Mouse (Mus musculus): ENCODE measurements around the gene Borcs8.

The Borcs8 gene

DNA sequence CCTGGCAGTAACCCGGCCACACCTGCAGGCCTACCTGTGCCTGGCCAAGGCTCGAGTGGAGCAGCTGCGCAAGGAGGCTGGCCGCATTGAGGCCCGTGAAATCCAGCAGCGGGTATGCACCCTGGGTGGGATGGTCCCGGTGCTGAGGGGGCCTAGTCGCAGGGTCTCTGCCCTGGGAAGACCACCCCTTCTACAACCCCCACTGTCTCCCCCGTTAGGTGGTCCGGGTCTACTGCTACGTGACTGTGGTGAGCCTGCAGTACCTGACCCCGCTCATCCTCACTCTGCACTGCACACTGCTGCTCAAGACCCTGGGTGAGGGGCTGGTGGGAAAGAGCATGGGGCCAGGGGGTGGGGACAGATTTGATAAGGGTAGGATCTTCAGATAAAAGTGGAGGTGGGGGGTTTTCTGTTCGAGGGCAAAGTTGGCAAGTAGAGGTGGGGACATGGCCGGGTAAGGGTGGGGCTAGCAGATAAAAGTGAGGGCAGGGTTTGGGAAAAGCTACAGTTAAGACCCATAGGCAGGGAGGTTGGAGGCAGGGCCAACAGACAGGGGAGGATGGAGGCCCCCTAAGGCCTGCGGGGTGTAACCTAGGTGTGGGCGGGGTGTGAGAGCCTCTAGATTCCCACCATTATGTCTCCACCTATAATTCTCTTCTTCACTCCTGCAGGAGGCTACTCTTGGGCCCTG, 42.1 kb downstream of the Borcs8 start:
- no peak for DNase-seq (ENCODE audit: low spot score)

DNA sequence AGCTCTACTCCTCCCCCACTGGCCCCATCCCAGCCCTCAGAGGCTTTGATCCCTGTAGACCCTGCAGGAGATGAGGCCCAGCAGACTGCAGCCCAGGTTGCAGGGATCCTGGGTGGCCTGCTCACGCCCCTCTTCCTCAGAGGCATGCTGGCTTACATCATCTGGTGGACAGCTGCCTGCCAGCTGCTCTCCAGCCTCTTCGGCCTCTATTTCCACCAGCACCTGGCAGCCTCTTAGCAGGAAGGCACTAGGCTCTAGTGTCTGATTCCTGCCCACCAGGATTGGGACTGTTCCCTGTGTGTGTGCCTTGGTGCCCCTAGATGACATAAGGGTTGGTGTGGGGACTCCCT, 42.6 kb downstream of the Borcs8 start:
- DNase-seq (ENCODE audit: low spot score) = no peak

- no peak for DNase-seq (ENCODE audit: low spot score)
Measured at GRCm38 (mm10) chr8:70183194-70183593, 43.9 kb downstream of the Borcs8 start.

GRCm38 (mm10) chr8:70188707-70189106, 49.4 kb downstream of the Borcs8 start:
- DNase-seq (ENCODE audit: low spot score) = no peak

GRCm38 (mm10) chr8:70193238-70193637, 53.9 kb downstream of the Borcs8 start:
- no peak for DNase-seq (ENCODE audit: low spot score)

DNA sequence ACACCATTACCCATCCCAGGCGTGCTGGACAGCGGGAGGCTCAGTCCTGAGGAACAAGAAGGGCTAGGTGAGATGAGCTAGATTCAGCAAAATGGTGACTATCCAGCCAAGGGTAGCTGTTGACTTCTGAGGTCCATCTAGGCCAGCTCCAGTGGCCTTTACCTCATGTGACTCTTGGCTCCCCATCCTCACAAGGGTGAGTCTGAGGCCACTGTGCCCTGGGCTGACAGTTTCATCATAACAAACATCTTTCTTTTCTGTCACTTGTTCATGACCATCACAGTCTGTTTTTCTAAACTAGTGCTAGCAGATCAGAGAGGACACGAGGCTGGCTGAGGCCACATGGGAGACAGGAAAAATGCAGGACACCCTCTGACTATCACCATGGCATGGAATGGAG, 54.9 kb downstream of the Borcs8 start:
- DNase-seq (ENCODE audit: low spot score) = no peak

DNA sequence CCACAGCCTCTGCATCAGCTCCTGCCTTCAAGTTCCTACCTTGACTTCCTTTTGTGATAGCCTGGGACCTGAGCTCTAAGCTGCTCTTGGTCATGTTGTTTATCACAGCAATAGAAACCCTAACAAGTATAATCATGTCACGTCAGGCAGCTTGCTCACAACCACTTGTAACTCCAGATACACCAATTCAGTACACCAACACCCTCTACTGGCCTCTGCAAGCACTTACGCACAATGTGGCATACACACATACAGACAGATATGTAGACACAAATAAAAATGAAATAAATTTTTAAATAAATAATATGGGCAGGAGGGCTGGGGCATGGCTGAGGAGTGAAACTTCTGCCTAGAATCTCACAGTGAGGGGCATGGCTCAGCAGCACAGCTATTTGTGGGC, 56.5 kb downstream of the Borcs8 start:
- no peak for DNase-seq (ENCODE audit: low spot score)
